Mouse (Mus musculus): Measurements from ENCODE around the gene Kdm2b. TPM values are rescaled to one million over a fixed set of nuclear protein-coding genes. Genes with fewer than 3 reads are reported as not detected.

Kdm2b gene
- total RNA-seq, 1 experiment, result 68.6 TPM

DNA sequence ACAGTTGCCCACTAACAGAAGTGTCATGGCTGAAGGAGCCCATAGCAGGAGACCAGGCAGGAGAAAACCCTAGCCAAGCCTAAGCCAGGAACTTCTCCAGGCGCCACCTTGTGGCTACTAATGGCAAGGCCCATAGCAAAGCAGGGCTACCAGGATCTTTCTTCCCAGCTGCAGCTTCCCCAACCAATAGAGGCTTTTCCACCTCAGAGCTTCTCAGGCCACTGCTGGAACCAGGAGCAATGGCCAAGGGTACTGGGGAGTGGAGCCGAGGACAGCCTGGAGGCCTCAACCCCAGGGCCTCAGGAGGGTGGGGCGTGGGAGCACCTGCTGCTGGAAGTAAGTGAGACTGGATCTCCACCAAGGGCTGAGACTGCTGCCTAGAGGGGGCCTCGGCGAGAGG, 108.3 kb downstream of the Kdm2b start:
- Histone ChIP-seq H3K27ac (ENCODE audit: insufficient read depth, low read depth, low read length, poor library complexity, severe bottlenecking) (no peak overlapping the region), H3K36me3 (ENCODE audit: control insufficient read depth, insufficient read depth, low read length, poor library complexity, severe bottlenecking) (peaks cover 49% of the 10 kb centered on the region), H3K9me3 (ENCODE audit: control insufficient read depth, insufficient read depth, low read depth, low read length) (no peaks in the 10 kb centered on the region), H3K4me1 (ENCODE audit: control insufficient read depth in 2 of 2, insufficient read depth in 2 of 2, low read length in 2 of 2, poor library complexity in 1 of 2) (peaks cover 5 to 20% of the 10 kb centered on the region in 2 experiments; a peak in 3 of 4 replicates), H3K9ac (ENCODE audit: insufficient read depth, low read depth, low read length, poor library complexity, severe bottlenecking) (no peak overlapping the region), H3K4me3 (ENCODE audit: insufficient read depth in 1 of 2, low read depth in 1 of 2, low read length in 2 of 2, poor library complexity in 1 of 2, severe bottlenecking in 1 of 2) (no peak overlapping the region)
- in situ Hi-C loops (cut with MboI; ENCODE audit: low sequenced_read_pairs in 2 of 2, unreplicated experiment in 2 of 2), result no loop called here
- TF ChIP-seq ZC3H11A (IDR thresholded peaks at IDR 0.05; ENCODE audit: borderline replicate concordance, low read depth, low read length) (peak; percentile 42; the same call in 1 of the 2 replicates), MAFK (IDR thresholded peaks at IDR 0.05; ENCODE audit: insufficient read depth, low read depth, low read length) (no peak)
- DNase-seq (ENCODE audit: low read depth, low spot score), result peak; percentile 73

DNA sequence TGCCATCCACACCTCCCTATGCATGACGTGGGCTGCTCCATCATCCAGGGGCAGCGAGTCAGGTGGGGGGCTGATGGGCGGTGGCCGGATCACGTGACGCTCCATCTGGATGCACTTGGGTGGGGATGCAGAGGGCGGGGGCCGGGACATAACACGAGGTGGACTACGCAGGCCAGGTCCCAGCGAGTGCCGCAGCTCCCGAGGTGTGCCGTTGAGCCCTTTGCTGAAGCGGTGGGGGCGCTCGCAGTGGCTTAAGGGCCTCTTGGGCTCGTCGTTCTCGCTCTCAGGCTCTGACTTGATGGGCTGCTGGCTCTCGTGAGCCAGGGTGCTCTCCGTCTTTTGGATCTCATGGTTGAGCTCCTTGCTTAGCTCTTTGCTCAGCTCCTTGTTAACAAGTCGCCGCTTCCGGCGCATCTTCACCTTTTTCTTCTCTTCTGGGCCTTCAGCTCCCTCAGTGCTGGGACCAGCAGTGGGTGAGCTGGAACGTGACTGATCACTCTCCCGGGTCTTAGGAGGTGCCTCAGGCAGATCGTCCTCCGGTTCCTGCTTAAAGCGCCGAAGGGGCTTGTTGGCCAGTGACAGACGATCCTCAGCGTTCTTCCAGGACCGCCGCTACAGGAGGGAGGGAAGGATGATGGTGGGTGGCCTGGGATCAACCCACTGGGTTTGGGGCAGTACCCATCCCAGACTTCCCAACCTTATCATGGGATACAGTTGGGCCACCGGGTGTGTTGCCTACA, 109.2 kb downstream of the Kdm2b start:
- Histone ChIP-seq H3K4me1 (ENCODE audit: control insufficient read depth in 2 of 2, insufficient read depth in 2 of 2, low read length in 2 of 2, poor library complexity in 1 of 2) (peaks cover 5 to 20% of the 10 kb centered on the region in 2 experiments; a peak in 3 of 4 replicates), H3K9me3 (ENCODE audit: control insufficient read depth, insufficient read depth, low read depth, low read length) (no peaks in the 10 kb centered on the region), H3K4me3 (ENCODE audit: insufficient read depth in 1 of 2, low read depth in 1 of 2, low read length in 2 of 2, poor library complexity in 1 of 2, severe bottlenecking in 1 of 2) (peak overlapping the region; percentile 11 to 24; a peak in 2 of 4 replicates), H3K36me3 (ENCODE audit: control insufficient read depth, insufficient read depth, low read length, poor library complexity, severe bottlenecking) (peaks cover 49% of the 10 kb centered on the region), H3K27ac (ENCODE audit: insufficient read depth, low read depth, low read length, poor library complexity, severe bottlenecking) (no peak overlapping the region), H3K9ac (ENCODE audit: insufficient read depth, low read depth, low read length, poor library complexity, severe bottlenecking) (no peak overlapping the region)
- in situ Hi-C loops (cut with MboI; ENCODE audit: low sequenced_read_pairs in 2 of 2, unreplicated experiment in 2 of 2), result no loop called here
- DNase-seq (ENCODE audit: low read depth, low spot score), result no peak
- no peak for TF ChIP-seq MAFK (IDR thresholded peaks at IDR 0.05; ENCODE audit: insufficient read depth, low read depth, low read length)
- no peak for TF ChIP-seq ZC3H11A (IDR thresholded peaks at IDR 0.05; ENCODE audit: borderline replicate concordance, low read depth, low read length)
- TF ChIP-seq HCFC1 (IDR thresholded peaks at IDR 0.05; ENCODE audit: borderline replicate concordance, insufficient read depth, low read length), result no peak
- TF ChIP-seq CHD2 (IDR thresholded peaks at IDR 0.05; ENCODE audit: low read depth, low read length), result no peak
- no peak for TF ChIP-seq ZNF384 (IDR thresholded peaks at IDR 0.05; ENCODE audit: low read depth, low read length)

- Histone ChIP-seq H3K4me3 (ENCODE audit: insufficient read depth in 1 of 2, low read depth in 1 of 2, low read length in 2 of 2, poor library complexity in 1 of 2, severe bottlenecking in 1 of 2) (no peak overlapping the region), H3K27ac (ENCODE audit: insufficient read depth, low read depth, low read length, poor library complexity, severe bottlenecking) (no peak overlapping the region), H3K36me3 (ENCODE audit: control insufficient read depth, insufficient read depth, low read length, poor library complexity, severe bottlenecking) (peaks cover 40% of the 10 kb centered on the region), H3K4me1 (ENCODE audit: control insufficient read depth in 2 of 2, insufficient read depth in 2 of 2, low read length in 2 of 2, poor library complexity in 1 of 2) (peaks cover 6% of the 10 kb centered on the region in 2 experiments; a peak in 3 of 4 replicates), H3K9me3 (ENCODE audit: control insufficient read depth, insufficient read depth, low read depth, low read length) (no peaks in the 10 kb centered on the region), H3K9ac (ENCODE audit: insufficient read depth, low read depth, low read length, poor library complexity, severe bottlenecking) (no peak overlapping the region)
- TF ChIP-seq ZC3H11A (IDR thresholded peaks at IDR 0.05; ENCODE audit: borderline replicate concordance, low read depth, low read length) (no peak), CHD2 (IDR thresholded peaks at IDR 0.05; ENCODE audit: low read depth, low read length) (no peak), MAFK (IDR thresholded peaks at IDR 0.05; ENCODE audit: insufficient read depth, low read depth, low read length) (no peak), ZNF384 (IDR thresholded peaks at IDR 0.05; ENCODE audit: low read depth, low read length) (no peak), HCFC1 (IDR thresholded peaks at IDR 0.05; ENCODE audit: borderline replicate concordance, insufficient read depth, low read length) (no peak)
- in situ Hi-C loops (cut with MboI; ENCODE audit: low sequenced_read_pairs in 2 of 2, unreplicated experiment in 2 of 2), result no loop called here
- DNase-seq (ENCODE audit: low read depth, low spot score), result no peak
These were observed 113.0 kb downstream of the Kdm2b start for GRCm38 (mm10) chr5:122876671-122877070.

DNA sequence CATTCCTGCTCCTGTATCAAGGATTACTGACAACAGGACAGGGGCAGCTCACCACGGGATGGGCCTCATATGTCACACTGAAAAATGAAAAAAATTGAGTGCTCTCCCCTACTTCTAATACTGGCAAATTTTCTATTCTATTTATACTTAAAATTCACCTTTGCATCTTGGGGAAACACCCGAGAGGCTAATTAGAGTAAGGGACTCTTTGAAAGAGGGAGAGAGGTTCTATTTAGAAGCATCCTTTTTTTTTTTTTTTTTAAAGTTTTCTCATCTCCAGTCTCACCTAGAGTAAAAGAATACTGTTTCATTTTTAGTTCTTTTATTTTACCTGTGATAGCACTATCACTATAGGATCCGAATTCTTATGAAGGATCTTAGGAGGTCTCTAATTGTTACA, 115.3 kb downstream of the Kdm2b start:
- H3K9me3 ChIP-seq (ENCODE audit: control insufficient read depth, insufficient read depth, low read depth, low read length), result no peaks in the 10 kb centered on the region
- in situ Hi-C loops (cut with MboI; ENCODE audit: low sequenced_read_pairs in 2 of 2, unreplicated experiment in 2 of 2), result no loop called here
- H3K9ac ChIP-seq (ENCODE audit: insufficient read depth, low read depth, low read length, poor library complexity, severe bottlenecking), result no peak overlapping the region
- peaks cover 0 to 5% of the 10 kb centered on the region in 2 experiments; a peak in 2 of 4 replicates for H3K4me1 ChIP-seq (ENCODE audit: control insufficient read depth in 2 of 2, insufficient read depth in 2 of 2, low read length in 2 of 2, poor library complexity in 1 of 2)
- H3K4me3 ChIP-seq (ENCODE audit: insufficient read depth in 1 of 2, low read depth in 1 of 2, low read length in 2 of 2, poor library complexity in 1 of 2, severe bottlenecking in 1 of 2), result no peak overlapping the region
- H3K36me3 ChIP-seq (ENCODE audit: control insufficient read depth, insufficient read depth, low read length, poor library complexity, severe bottlenecking), result peaks cover 20% of the 10 kb centered on the region
- TF ChIP-seq ZC3H11A (IDR thresholded peaks at IDR 0.05; ENCODE audit: borderline replicate concordance, low read depth, low read length) (no peak), HCFC1 (IDR thresholded peaks at IDR 0.05; ENCODE audit: borderline replicate concordance, insufficient read depth, low read length) (no peak), MAFK (IDR thresholded peaks at IDR 0.05; ENCODE audit: insufficient read depth, low read depth, low read length) (no peak), ZNF384 (IDR thresholded peaks at IDR 0.05; ENCODE audit: low read depth, low read length) (no peak), CHD2 (IDR thresholded peaks at IDR 0.05; ENCODE audit: low read depth, low read length) (no peak)
- DNase-seq (ENCODE audit: low read depth, low spot score), result no peak
- H3K27ac ChIP-seq (ENCODE audit: insufficient read depth, low read depth, low read length, poor library complexity, severe bottlenecking), result no peak overlapping the region
